Mouse (Mus musculus) 3T3-L1 (cell line): ENCODE data around the gene Fam214b.

Source experiments
- DNase-seq: peaks from one replicate; pipeline ENCODE4 v3.0.0-alpha.2; 2015; ENCODE audit warnings: low read depth, low spot score

Fam214b gene

DNA sequence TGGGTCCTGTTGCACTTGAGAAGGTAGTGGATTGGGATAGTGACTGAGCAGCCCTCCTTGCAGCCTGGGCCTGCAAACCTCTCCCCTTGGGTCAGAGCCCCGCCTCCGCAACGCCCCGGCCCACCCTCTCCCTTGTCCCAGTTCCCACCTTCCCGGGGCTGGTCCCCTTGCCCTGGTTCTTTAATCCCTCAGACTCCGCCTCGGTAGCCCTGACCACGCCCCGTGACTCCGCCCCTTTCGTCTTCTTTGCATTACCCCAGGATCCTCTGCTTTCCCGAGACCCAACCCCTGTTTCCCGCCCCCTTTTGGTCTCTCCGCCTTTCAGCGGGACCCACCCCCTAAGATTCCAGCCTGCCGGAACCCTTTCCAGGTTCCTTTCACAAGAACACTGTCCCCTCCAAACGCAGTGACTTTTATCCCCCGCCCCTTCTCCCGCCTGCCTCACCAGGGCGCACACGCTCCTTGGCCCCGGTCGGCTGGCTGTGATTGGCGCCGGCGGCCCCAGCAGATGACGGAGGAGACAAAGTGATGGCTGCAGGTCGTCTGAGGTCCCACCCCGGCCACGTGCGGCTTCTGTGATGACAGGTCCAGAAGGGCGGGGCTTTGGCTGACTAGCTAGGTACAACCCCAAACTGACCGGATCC is at the start of gene Fam214b:
Gene Fam214b, minus strand, starts transcription at position 562 of the 644 bp plus-strand sequence.
- DNase-seq = peak; percentile 96

DNA sequence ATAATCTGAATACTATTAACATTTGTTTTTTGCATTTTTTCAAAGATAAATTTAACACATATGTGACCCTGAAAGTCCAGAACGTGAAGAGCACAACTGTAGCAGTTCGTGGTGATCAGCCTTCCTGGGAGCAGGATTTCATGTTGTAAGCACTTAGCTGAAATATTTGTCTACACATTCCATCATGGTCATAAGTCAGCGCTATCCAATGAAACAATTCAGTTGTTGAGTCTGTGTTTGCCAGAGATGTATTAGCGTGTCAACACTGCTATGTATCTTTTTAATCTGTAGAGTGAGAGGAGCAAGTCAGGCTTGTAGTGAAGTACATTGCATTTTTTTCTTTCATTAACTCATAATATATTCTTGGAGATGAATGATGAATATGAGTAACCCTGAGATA is 45.2 kb upstream of the Fam214b start:
- DNase-seq = peak; percentile 67

DNA sequence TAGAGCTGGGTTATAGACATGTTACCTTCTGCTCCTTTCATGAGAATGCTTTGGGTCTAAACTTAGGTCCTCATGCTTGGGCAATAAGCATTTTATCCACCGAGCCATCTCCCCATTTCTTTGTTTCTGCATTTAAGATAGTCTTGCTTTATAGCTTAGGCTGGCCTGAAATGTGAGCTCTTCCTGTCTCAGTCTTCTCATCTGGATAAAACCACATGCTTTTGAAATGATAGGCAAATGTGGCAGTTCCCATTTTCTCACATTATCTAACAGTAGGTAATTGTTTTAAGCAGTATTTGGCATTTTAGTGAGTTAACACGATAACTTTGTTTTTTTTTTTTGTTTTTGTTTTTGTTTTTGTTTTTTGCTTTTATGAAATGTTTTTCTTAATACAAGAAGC is 43.9 kb upstream of the Fam214b start:
- DNase-seq = no peak

DNA sequence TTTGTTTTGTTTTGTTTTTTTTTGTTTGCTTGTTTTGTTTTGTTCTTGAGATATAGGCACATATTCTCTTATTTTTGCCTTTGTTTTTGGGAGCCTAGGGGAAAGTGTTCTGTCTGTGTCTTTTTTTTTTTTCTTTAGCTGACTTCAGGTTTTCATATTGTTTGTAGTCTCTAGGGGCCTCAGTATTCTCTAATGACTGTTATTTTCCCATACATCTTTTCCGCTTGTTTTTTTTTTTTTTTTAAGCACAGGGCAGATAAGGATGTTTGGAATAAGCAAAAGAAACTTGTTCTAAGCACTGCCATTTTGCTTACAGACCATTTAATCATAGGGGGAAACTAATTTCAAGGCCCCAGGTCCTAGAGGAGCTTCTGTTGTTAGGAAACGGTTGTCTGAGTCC is 36.4 kb upstream of the Fam214b start:
- no peak for DNase-seq

DNA sequence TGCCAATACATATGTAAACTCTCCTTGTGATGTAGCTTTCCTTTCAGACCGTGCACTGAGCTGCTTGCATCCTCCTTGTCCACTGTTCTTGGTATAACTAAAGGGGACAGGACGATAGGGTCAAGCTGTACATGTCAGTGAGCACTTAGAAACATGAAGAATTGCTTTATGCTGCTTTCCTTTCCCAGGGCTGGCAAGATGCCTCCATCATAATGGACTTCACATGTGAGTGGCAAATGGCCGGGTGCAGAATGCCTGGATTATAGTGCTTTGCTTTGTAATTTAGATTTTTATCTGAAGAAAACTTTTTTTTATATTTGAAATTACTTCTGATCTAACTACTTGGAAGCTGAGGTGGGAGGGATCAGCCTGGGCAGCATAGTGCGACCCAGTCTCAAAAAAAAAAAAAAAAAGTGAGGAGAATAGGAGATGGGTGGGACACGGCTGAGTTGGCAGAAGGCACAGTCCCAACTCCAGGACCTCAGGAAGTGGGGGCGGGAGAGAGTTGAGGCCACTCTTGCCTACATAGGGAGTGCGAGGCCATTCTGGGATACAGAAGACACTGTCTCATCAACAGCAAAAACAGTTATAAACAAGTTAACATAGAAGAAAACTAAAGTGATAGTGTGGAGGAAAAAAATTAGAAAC is 32.2 kb upstream of the Fam214b start:
- peak; percentile 67 for DNase-seq

DNA sequence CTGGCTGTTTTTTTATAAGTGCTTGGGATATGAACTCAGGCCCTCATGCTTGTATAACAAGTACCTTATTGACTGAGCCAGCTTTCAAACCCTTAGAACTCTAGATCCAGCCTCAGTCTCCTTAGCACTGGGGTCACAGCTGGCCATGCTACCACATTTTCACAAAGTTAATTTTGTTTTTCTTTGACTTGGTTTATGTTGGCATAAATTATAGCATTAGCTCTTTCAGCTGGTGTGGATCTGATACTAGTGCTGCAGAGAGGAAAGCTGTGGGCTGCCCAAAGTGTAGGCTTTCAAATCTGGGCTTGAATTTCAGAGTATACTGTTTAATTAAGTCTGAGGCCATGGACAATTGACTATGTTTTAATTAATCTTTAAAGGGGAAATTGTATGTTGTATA is 28.9 kb upstream of the Fam214b start:
- DNase-seq = no peak

DNA sequence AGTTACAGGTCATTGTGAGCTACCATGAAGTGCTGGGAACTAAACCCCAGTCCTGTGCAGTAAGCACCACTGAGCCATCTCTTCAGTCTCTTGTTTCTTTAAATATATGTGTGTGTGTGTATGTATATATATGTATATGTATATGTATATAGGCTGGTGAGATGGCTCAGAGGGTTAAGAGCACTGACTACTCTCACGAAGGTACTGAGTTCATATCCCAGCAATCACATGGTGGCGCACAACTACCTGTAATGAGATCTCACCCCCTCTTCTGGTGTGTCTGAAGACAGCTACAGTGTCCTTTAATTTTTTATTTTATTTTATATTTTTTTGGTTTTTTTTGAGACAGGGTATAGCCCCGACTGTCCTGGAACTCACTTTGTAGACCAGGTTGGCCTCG is 19.5 kb upstream of the Fam214b start:
- peak; percentile 61 for DNase-seq

DNA sequence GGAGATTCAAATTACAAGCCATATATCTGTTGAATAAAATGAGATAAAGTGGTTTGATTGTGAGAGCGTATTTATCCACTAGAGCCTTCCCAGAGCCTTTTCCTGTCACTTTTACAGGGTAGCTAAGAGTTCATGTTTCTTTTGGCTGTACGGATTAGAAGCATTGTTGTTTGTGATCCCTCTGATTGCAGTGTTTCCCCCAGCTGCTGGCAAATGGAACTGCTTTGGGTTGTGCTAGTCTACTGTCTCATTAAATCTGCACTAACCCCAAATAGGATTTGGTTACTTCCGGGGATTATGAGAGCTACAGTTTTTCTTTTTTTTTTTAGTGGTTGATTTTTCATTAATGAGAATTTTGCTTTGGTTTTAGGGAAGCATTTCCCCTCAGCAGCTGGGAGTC is 14.3 kb upstream of the Fam214b start:
- no peak for DNase-seq

DNA sequence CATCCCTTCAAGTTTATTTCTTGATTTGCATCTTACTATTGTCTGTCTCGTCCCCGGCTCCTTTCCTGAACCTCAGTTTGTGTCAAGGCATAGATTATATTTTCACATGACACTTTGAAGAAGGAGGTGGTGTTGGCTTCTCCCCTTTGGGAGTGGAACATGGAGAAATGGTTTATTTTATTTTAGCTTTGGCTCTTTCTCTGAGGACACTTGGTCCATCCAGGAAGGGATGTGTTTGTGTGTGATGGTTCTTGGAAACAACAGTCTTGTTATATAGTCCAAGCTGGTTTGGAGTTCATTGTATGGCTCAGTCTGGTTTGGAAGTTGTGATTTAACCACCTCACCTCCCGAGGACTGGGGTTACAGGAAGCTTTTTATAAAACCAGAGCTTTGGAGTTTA is 13.7 kb upstream of the Fam214b start:
- DNase-seq = no peak

DNA sequence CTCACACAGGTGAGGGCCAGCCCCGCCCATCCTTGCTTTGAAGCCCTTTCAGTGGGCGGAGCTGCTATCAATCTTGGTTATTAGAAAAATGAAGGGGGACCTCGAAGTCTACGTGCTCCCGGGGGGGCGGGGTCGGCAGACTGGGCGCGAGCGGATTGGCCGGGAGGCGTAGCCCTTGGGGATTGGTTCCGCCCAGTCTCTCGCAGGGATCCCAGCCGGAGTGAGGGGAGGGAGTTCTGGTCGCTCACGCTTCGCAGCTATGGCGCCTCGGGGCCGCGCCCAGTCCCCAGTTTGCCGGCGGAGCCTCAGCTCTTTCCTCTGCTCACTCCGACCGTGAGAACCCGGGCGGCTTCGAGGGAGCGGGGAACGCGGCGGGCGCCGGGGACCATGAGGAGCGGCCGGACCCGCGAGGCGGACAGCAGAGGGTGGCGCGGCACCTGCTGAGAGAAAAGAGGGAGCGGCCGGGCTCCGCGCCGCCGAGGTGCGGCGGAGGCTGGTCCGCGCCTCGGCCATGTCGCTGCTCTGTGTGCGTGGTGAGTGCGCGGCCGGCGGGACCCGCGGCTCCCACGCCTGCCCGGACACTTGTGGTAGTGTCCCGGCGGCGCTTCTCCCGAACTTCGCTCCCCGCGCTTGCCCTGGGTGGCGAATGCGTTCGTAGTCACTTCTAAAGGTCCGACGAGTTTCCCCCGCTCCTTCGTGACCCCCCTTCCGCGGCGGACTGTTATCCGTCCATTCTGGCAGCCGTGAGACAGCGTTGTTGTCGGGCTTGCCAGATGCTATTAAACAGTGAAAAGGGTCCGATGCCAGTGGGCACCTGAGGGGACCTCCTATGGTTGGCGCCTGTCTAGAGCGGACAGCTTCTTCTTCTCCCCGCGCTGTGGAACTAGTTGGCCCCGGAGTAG is 13.0 kb upstream of the Fam214b start, which contains the start of gene Unc13b:
Gene Unc13b, plus strand, starts transcription at position 201 of the 902 bp plus-strand sequence.
- DNase-seq = no peak

DNA sequence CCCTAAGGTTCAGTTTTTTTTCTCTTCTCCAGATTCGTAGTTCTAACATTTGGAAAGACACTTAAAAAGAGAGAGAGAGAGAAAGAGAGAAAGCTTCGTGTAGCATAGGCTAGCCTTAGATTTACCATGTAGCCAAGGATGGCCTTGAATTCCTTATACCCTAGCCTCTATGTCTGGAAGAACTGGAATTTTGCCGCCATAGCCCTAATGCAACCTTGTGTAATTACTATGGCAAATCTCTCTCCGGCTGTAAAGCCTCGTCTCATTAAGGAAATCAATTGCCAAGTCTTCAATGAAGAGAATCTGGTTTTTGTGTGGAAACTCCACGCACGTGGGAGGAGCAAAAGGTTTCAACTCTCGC is 12.4 kb upstream of the Fam214b start:
- no peak for DNase-seq

DNA sequence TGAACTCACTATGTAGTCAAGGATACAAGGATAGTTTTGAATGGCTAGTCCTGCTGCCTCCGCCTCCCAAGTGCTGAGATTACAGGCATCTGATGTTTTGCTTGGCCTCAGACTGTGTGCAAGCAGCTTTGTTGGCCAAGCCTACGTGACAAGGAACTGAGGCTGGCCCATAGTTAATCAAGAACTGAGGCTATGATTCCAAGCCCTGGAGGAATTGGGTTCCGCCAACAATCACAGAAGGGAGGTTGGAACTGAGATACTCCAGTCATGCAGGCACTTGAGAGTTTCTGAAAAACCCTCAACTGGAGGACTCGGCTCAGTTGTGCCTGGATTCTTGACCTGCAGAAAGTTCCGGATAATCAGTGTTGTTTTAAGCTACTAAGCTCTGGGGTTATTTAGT is 11.6 kb upstream of the Fam214b start:
- no peak for DNase-seq

DNA sequence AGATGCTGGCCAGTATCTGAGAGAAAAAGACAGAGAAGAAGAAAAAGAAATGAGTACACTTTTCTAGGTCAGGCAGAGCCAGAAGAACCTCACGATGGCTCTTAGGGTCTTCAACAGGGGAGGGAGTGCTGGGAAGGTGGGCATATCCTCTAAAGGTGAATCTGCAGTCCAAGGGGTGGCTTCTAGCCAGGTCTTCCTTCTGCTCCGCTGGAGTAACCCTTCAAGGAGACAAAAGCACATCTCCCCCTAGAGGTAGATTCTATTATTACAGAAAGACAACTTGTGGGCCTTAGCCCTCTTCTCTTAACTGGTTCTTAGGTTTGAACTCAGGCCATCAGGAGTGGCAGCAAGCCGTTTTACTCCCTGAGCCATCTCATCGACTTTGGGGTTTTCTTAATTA is 6.6 kb upstream of the Fam214b start:
- peak; percentile 87 for DNase-seq

DNA sequence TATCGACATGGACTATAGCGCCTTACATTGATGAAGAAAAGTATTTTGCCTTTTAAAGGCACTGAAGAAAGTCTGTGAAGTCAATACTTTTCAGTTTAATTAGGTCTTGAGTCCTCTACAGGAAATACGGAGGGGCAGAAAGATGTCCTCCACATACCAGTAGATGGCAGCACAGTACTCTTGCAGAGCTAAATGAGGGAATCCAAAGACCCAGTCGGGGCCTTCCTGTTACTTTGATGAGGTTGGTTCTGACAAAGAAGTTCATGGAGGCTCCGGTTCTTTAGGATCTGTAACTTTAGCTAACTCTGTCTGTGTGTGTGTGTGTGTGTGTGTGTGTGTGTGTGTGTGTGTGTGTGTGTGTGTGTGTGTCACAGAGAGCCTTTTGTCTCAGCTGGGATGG is 1.2 kb upstream of the Fam214b start:
- peak; percentile 93 for DNase-seq

DNA sequence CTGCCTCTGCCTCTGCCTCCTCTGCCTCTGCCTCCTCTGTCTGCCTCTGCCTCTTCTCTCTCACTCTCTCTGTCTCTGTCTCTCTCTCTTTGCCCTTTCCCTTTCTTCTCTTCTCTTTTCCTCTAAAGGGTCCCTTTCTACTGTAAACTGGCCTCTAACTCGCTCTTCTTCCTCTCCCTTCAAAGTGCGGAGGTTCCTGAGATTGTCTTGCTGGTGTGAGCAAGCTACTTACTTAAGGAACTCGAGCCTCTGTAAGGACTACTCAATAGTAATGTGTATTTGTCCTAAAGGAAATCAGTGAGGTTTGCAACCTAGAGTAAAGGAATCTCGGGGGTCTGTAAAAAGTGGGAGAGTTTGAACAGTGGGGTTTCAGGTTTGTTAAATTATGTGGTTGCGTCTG is 587 bp upstream of the Fam214b start:
- DNase-seq = peak; percentile 22

DNA sequence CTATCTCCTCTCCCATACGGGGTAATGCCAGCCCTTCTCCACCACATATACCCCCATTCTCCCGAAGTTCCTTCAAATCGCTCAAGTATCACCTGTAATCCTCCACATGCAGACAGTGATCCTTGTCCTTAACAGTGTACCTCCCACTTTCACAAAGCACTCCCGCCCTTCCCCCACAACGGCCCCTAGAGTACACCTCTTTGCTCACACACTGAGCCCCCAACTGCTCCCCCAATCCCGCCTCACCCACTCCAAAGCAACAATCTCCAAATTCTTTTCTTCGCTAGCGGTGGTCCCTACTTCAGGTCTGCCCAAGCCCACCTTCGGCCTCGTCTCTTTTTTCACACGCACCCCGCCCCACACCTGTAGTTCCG is 748 bp downstream of the Fam214b start:
- DNase-seq = peak; percentile 34

DNA sequence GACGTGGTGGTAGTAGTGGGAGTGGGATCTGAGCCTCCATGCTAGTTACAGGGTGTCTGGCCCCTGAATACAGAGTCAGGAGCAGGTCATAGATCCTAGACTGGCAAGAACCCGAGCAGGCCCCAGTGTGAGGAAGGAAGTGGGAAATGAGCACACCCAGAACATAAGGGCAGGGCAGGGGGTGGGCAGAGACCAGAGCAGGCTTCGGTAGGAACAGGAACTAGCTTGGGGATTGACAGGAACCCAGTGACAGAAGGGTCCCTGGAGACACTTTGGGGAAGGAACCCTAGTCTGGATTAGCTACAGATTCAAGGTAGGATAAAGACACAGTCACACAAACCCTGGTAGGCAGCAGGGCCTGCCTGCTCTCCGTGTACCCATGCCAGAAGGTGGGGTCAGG is 1.3 kb downstream of the Fam214b start:
- DNase-seq = peak; percentile 37

DNA sequence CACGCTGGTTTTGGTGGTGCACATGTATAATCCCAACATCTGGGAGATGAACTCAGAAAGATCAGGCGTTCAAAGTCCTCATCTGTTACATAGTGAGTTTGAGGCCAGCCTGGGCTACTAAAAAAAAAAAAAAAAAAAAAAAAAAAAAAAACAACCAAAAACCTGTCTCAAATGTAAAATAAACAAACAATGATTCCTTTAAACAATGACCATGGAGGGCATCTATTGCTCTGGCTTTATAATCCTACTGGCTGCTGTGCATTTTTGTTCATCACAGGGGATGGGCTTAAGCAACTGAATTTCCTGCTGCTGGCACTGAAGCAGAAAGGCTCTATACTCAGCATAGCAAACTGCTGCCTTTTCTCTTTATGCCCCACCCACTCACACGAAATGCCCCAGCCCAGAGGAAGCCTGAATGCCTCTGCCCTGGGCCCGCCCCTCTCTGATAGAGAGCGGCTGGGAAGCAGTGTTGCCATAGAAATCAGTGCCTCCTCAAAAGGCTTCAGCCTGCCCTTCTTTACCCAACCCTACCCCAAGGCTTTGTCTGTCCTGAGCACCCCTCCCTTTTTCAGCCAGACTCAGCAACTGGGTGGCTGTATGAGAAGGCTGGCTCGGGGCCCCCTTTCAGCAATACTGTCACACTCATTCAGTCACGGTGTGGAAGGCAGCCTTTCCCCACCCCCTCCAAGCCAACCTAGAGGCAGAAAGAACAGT is 2.2 kb downstream of the Fam214b start:
- DNase-seq = peak; percentile 92

DNA sequence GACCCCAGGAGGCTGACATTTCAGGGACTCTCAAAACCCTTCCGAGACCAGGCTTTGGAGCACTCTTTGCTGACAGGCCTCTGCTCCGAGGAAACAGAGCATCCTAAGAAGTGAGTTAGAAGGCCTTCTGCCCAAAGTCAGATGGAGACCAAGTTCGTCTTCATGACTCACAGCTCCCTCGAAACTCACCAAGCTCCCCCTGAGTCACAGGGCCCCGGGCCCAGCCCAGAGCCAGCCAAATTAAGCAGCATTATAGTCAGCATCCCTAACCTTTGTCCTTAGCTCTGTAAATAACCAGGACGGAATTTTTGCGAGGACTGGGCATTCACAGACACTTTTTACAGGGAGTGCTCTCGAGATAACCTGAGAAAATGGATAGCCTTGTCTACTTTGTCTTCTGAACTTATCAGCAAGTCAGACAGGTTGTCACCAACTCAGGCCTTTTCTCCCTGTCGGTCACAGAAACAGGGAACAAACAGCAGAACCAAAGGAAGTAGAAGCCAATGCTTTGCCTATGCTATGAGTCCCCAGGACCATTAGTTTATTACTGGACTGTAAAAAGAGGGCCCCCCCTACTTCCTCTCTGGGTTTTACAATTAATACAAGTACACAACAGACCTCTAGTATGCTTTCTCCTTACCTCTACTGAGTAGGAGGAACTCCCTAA is 5.0 kb downstream of the Fam214b start:
- DNase-seq = peak; percentile 83

DNA sequence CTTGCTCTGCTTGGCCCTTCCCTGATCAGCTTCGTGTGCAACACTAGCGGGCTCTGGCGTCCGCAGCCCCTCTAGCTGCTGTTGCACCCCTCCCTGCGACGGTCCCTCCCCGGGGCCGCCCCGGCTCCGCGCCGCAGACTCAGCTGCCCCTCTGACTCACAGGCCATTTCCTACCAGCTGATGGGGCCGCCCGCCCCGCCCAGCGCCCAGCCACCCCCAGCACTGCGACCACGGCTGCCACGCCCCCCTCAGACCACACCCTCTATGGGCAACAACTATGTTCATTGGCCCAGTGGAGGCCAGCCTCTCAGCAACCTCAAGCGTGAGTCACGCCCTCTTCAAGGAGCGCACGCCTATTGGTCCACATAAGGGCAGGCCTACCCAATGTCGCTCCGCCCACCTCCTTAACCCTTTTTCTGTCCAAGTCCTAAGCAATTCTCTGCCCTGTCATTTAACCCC is 5.9 kb downstream of the Fam214b start:
- DNase-seq = peak; percentile 99

DNA sequence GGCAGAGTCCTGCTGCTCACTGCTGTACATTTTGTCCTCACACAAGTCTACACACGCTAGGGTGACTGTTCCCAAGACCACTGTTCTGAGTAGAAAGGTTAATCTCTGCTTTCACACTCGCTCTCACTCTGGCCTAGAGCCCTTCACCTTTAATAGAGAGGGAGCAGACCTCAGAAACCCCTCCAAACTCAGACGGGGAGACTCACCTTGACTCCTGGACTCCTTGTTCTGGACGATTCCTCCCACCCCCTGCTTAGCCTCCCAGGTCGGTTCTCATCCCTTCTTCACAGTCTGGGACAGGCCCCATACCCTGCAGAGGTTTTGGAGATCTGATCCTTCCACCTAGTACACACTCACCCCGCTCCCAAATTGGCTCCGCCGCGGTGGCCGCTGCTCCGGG is 6.4 kb downstream of the Fam214b start:
- peak; percentile 35 for DNase-seq
